Mouse (Mus musculus) MEL (cell line): Measurements from ENCODE around the gene Pnpla2. TPM values are rescaled to one million over a fixed set of nuclear protein-coding genes. Genes with fewer than 3 reads are reported as not detected.
A peak's percentile ranks its signal among the peaks of the same experiment; 100 is the strongest.

Source experiments
- DNase-seq: peaks from one replicate; pipeline ENCODE4 v3.0.0; 2011; ENCODE audit warnings: low read depth, low spot score
- H3K27ac ChIP-seq: 2 replicates; pipeline ENCODE4 v1.5.1; 2012; ENCODE audit warnings: low read depth, mild to moderate bottlenecking, control low read depth, low read length, moderate library complexity; ENCODE audit not compliant: control insufficient read depth
- H3K27me3 ChIP-seq, 2 experiments: fragments of 150-350 bp in 1 of 2; sonication (generic) in 1 of 2; 2 replicates each; pipeline ENCODE4 v1.6.1; 2012; ENCODE audit warnings: low read length in 2 of 2, mild to moderate bottlenecking in 2 of 2, improper control_type of control experiment in 1 of 2, moderate library complexity in 1 of 2; ENCODE audit not compliant: insufficient read depth in 2 of 2, control insufficient read depth in 1 of 2
- H3K36me3 ChIP-seq, 2 experiments: 2 replicates each; pipeline ENCODE4 v1.6.1; 2012 to 2014; ENCODE audit warnings: low read length in 2 of 2, improper control_type of control experiment in 1 of 2, inconsistent platforms in 1 of 2, mild to moderate bottlenecking in 1 of 2; ENCODE audit not compliant: insufficient read depth in 2 of 2, control insufficient read depth in 1 of 2
- H3K4me1 ChIP-seq, 2 experiments: fragments of 150-350 bp in 1 of 2; sonication (generic) in 1 of 2; 2 replicates each; pipeline ENCODE4 v1.6.1; 2012; ENCODE audit warnings: low read length in 2 of 2, improper control_type of control experiment in 1 of 2, mild to moderate bottlenecking in 1 of 2; ENCODE audit not compliant: insufficient read depth in 2 of 2, control insufficient read depth in 1 of 2
- H3K4me3 ChIP-seq, 2 experiments: fragments of 150-350 bp in 1 of 2; sonication (generic) in 1 of 2; 2 replicates each; pipeline ENCODE4 v1.5.1; 2012; ENCODE audit warnings: low read depth in 2 of 2, low read length in 2 of 2, mild to moderate bottlenecking in 2 of 2, moderate library complexity in 2 of 2, control low read depth in 1 of 2, improper control_type of control experiment in 1 of 2; ENCODE audit not compliant: control insufficient read depth in 1 of 2, insufficient read depth in 1 of 2
- H3K79me2 ChIP-seq: 2 replicates; pipeline ENCODE4 v1.6.1; 2012; ENCODE audit warnings: mild to moderate bottlenecking, low read length, moderate library complexity; ENCODE audit not compliant: control insufficient read depth, poor library complexity, insufficient read depth
- H3K9ac ChIP-seq: 2 replicates; pipeline ENCODE4 v1.6.1; 2012; ENCODE audit warnings: low read depth, mild to moderate bottlenecking, control low read depth, low read length, moderate library complexity; ENCODE audit not compliant: control insufficient read depth, poor library complexity, severe bottlenecking
- H3K9me3 ChIP-seq: fragments of 150-350 bp; sonication (generic); replicated peaks from 2 replicates; pipeline ENCODE4 v1.6.1; 2012; ENCODE audit warnings: mild to moderate bottlenecking, low read length, improper control_type of control experiment, moderate library complexity; ENCODE audit not compliant: insufficient read depth
- BHLHE40 ChIP-seq: IDR thresholded peaks from 2 replicates; pipeline ENCODE4 v1.6.1; 2012; ENCODE audit warnings: low read depth, mild to moderate bottlenecking, inconsistent platforms, low read length, improper control_type of control experiment, borderline replicate concordance
- CHD1 ChIP-seq: IDR thresholded peaks from 2 replicates; pipeline ENCODE4 v1.6.1; 2012; ENCODE audit warnings: low read depth, mild to moderate bottlenecking, inconsistent platforms, low read length, improper control_type of control experiment
- CTCF ChIP-seq, 3 experiments: IDR thresholded peaks in 2 of 3; conservative IDR thresholded peaks in 1 of 3; 2 replicates each; pipeline ENCODE4 v1.5.1; 2011 to 2012; ENCODE audit warnings: low read length in 3 of 3, low read depth in 2 of 3, mild to moderate bottlenecking in 2 of 3, improper control_type of control experiment in 1 of 3, inconsistent platforms in 1 of 3, mixed read lengths in 1 of 3, moderate library complexity in 1 of 3; ENCODE audit not compliant: control insufficient read depth in 1 of 3, insufficient read depth in 1 of 3, poor library complexity in 1 of 3, severe bottlenecking in 1 of 3
- E2F4 ChIP-seq: IDR thresholded peaks from 2 replicates; pipeline ENCODE4 v1.6.1; 2011; ENCODE audit warnings: low read depth, low read length, improper control_type of control experiment, borderline replicate concordance
- ETS1 ChIP-seq: IDR thresholded peaks from 2 replicates; pipeline ENCODE4 v1.6.1; 2012; ENCODE audit warnings: low read depth, mild to moderate bottlenecking, inconsistent platforms, low read length, improper control_type of control experiment, moderate library complexity
- GATA1 ChIP-seq: IDR thresholded peaks from 2 replicates; pipeline ENCODE4 v1.6.1; 2011; ENCODE audit warnings: low read depth, low read length, improper control_type of control experiment
- JUND ChIP-seq: IDR thresholded peaks from 2 replicates; pipeline ENCODE4 v1.6.1; 2011; ENCODE audit warnings: low read depth, mild to moderate bottlenecking, improper control_type of control experiment, low read length
- KAT2A ChIP-seq: conservative IDR thresholded peaks from 2 replicates; pipeline ENCODE4 v1.6.1; 2012; ENCODE audit warnings: low read depth, low read length, improper control_type of control experiment, inconsistent platforms
- MEF2A ChIP-seq: IDR thresholded peaks from 2 replicates; pipeline ENCODE4 v1.6.1; 2014; ENCODE audit warnings: low read depth, mild to moderate bottlenecking, inconsistent platforms, low read length, improper control_type of control experiment; ENCODE audit not compliant: poor library complexity, insufficient replicate concordance, severe bottlenecking; ENCODE audit errors: extremely low read depth
- POLR2A ChIP-seq, 2 experiments: IDR thresholded peaks; 2 replicates each; pipeline ENCODE4 v1.6.1; 2011 to 2012; ENCODE audit warnings: low read length in 2 of 2, mild to moderate bottlenecking in 2 of 2, control low read depth in 1 of 2, improper control_type of control experiment in 1 of 2, low read depth in 1 of 2, moderate library complexity in 1 of 2; ENCODE audit not compliant: control insufficient read depth in 1 of 2, insufficient read depth in 1 of 2, poor library complexity in 1 of 2
- POLR2AphosphoS2 ChIP-seq: IDR thresholded peaks from 2 replicates; pipeline ENCODE4 v1.6.1; 2011; ENCODE audit warnings: low read length, improper control_type of control experiment
- RAD21 ChIP-seq: IDR thresholded peaks from 2 replicates; pipeline ENCODE4 v1.6.1; 2011; ENCODE audit warnings: mild to moderate bottlenecking, low read depth, low read length, improper control_type of control experiment
- RCOR1 ChIP-seq: IDR thresholded peaks from 2 replicates; pipeline ENCODE4 v1.6.1; 2012; ENCODE audit warnings: low read depth, mild to moderate bottlenecking, inconsistent platforms, low read length, improper control_type of control experiment
- SMC3 ChIP-seq: IDR thresholded peaks from 2 replicates; pipeline ENCODE4 v1.6.1; 2011; ENCODE audit warnings: low read depth, low read length, improper control_type of control experiment
- TCF12 ChIP-seq: IDR thresholded peaks from 2 replicates; pipeline ENCODE4 v1.6.1; 2014; ENCODE audit warnings: low read depth, mild to moderate bottlenecking, inconsistent platforms, low read length, improper control_type of control experiment, moderate library complexity
- USF1 ChIP-seq: IDR thresholded peaks from 2 replicates; pipeline ENCODE4 v1.6.1; 2014; ENCODE audit warnings: low read depth, mild to moderate bottlenecking, inconsistent platforms, low read length, improper control_type of control experiment, moderate library complexity
- ZC3H11A ChIP-seq: IDR thresholded peaks from 2 replicates; pipeline ENCODE4 v1.6.1; 2012; ENCODE audit warnings: low read depth, mild to moderate bottlenecking, inconsistent platforms, low read length, improper control_type of control experiment
- ZKSCAN1 ChIP-seq: IDR thresholded peaks from 2 replicates; pipeline ENCODE4 v1.6.1; 2012; ENCODE audit warnings: low read depth, mild to moderate bottlenecking, inconsistent platforms, low read length, improper control_type of control experiment, moderate library complexity
- ZMIZ1 ChIP-seq: IDR thresholded peaks from 2 replicates; pipeline ENCODE4 v1.6.1; 2012; ENCODE audit warnings: low read depth, mild to moderate bottlenecking, inconsistent platforms, low read length, improper control_type of control experiment, moderate library complexity
- polyA plus RNA-seq, 2 experiments: library from polyadenylated mRNA; stranded (reverse) in 1 of 2; unstranded in 1 of 2; fragments of >175 nt in 1 of 2; fragments of >200 nt in 1 of 2; gene quantifications; 2 replicates each; pipeline versions ENCODE4 v1.2.1 to v1.2.4; 2012; ENCODE audit warnings: low replicate concordance in 2 of 2, low read depth in 1 of 2; ENCODE audit not compliant: insufficient read length in 2 of 2, insufficient read depth in 1 of 2, missing spikeins in 1 of 2
- total RNA-seq: library from RNA; depleted of rRNA; stranded (reverse); fragments of 300-350 nt; gene quantifications from 2 replicates; pipeline ENCODE4 v1.2.3, GENCODE M21; 2012

The Pnpla2 gene
- total and polyA plus RNA-seq, 3 experiments = 8.3 to 38.6 TPM; not detected in 1

GRCm38 (mm10) chr7:141472226-141472625, 17.2 kb downstream of the Pnpla2 start:
- no peak for DNase-seq
- Histone ChIP-seq H3K27me3 (no peaks in the 10 kb centered on the region), H3K4me1 (peaks cover 3 to 25% of the 10 kb centered on the region in 2 experiments; a peak in 3 of 4 replicates), H3K36me3 (peaks cover 0 to 18% of the 10 kb centered on the region in 2 experiments; a peak in 2 of 4 replicates), H3K4me3 (no peak overlapping the region), H3K9ac (no peak overlapping the region), H3K79me2 (peaks cover 52% of the 10 kb centered on the region), H3K9me3 (no peaks in the 10 kb centered on the region), H3K27ac (no peak overlapping the region)
- TF ChIP-seq POLR2A (IDR thresholded peaks at IDR 0.05; ENCODE audit: control insufficient read depth in 1 of 2, insufficient read depth in 1 of 2, low read depth in 1 of 2, low read length in 2 of 2, poor library complexity in 1 of 2) (peak in 1 of 2 experiments; percentile 11; a peak in 1 of 4 replicates), ZC3H11A (no peak)
- TF ChIP-seq, all 39 proteins: peak for 1

GRCm38 (mm10) chr7:141472763-141473162, 17.8 kb downstream of the Pnpla2 start:
- Histone ChIP-seq H3K79me2 (peaks cover 56% of the 10 kb centered on the region), H3K4me3 (no peak overlapping the region), H3K27me3 (no peaks in the 10 kb centered on the region), H3K27ac (no peak overlapping the region)
- DNase-seq = no peak
- TF ChIP-seq TCF12 (no peak), ZMIZ1 (peak; percentile 42; the same call in 1 of the 2 replicates), CHD1 (no peak), POLR2A (IDR thresholded peaks at IDR 0.05; ENCODE audit: control insufficient read depth in 1 of 2, insufficient read depth in 1 of 2, low read depth in 1 of 2, low read length in 2 of 2, poor library complexity in 1 of 2) (peak in 1 of 2 experiments; percentile 19; a peak in 1 of 4 replicates), RAD21 (no peak), POLR2AphosphoS2 (peak; percentile 17; the same call in 1 of the 2 replicates)
- TF ChIP-seq, all 39 proteins: peak for 3
- Histone ChIP-seq H3K4me1 (peaks cover 3 to 31% of the 10 kb centered on the region in 2 experiments; a peak in 3 of 4 replicates), H3K36me3 (peaks cover 0 to 22% of the 10 kb centered on the region in 2 experiments; a peak in 2 of 4 replicates), H3K9me3 (no peaks in the 10 kb centered on the region), H3K9ac (no peak overlapping the region)

GRCm38 (mm10) chr7:141474160-141474559, 19.2 kb downstream of the Pnpla2 start:
- H3K4me3 ChIP-seq = peak overlapping the region; percentile 95
- peak overlapping the region; percentile 98 for H3K9ac ChIP-seq
- no peak for TF ChIP-seq GATA1
- TF ChIP-seq KAT2A = no peak
- no peak for TF ChIP-seq TCF12
- TF ChIP-seq E2F4 = no peak
- no peak for TF ChIP-seq ETS1
- TF ChIP-seq RCOR1 = no peak
- no peak for TF ChIP-seq CTCF (IDR thresholded peaks at IDR 0.05 in 2 of 3, conservative IDR thresholded peaks at IDR 0.05 in 1 of 3; ENCODE audit: control insufficient read depth in 1 of 3, insufficient read depth in 1 of 3, low read depth in 2 of 3, low read length in 3 of 3, poor library complexity in 1 of 3, severe bottlenecking in 1 of 3)
- TF ChIP-seq ZC3H11A = no peak
- TF ChIP-seq BHLHE40 = no peak
- no peak for TF ChIP-seq USF1
- TF ChIP-seq ZKSCAN1 = no peak
- TF ChIP-seq SMC3 = no peak
- no peak for TF ChIP-seq JUND
- TF ChIP-seq MEF2A = no peak
- DNase-seq = peak; percentile 49
- H3K79me2 ChIP-seq = peaks cover 57% of the 10 kb centered on the region
- H3K27me3 ChIP-seq = no peaks in the 10 kb centered on the region
- H3K36me3 ChIP-seq = peaks cover 0 to 21% of the 10 kb centered on the region in 2 experiments; a peak in 2 of 4 replicates
- peaks cover 3 to 25% of the 10 kb centered on the region in 2 experiments; a peak in 3 of 4 replicates for H3K4me1 ChIP-seq
- H3K27ac ChIP-seq = no peak overlapping the region
- no peaks in the 10 kb centered on the region for H3K9me3 ChIP-seq
